Comparison of ENCODE assay signal across 8 mouse cellular contexts in genomic region chr5:135962492-135963279, GRCm38 (mm10). TPM values are rescaled to one million over a fixed set of nuclear protein-coding genes. Genes with fewer than 3 reads are reported as not detected.
DNase-seq lines count a peak whose midpoint lies in the region; ATAC-seq lines count a peak whose summit lies in the region.

No protein-coding gene starts in this region.

- intact Hi-C loops in heart, postnatal 14 days (cut with DNase I) = no loop called here

- peak; percentile 100 for DNase-seq in ES-CJ7 (ENCODE audit: low read depth, low spot score)
- peak; percentile 97 for DNase-seq in cerebellum, adult 11 months
- DNase-seq in forebrain, embryonic 14.5 days (ENCODE audit: low spot score) = peak; percentile 100
- peak; percentile 98 for DNase-seq in heart, postnatal 14 days
- DNase-seq in layer of hippocampus, adult 11-12 months (ENCODE audit: low spot score) = peak; percentile 98
- DNase-seq in lung, adult 18-20 months = peak; percentile 100
- peak; percentile 98 for DNase-seq in testis, postnatal 14 days (ENCODE audit: low spot score)

- no peaks in the 10 kb centered on the region for H3K27me3 ChIP-seq in forebrain, embryonic 14.5 days (replicated peaks; ENCODE audit: control insufficient read depth, insufficient read depth, low read length)
- no peaks in the 10 kb centered on the region for H3K27me3 ChIP-seq in neural tube, embryonic 15.5 days (replicated peaks)

- peak overlapping the region; percentile 59 for H3K4me3 ChIP-seq in forebrain, embryonic 14.5 days (ENCODE audit: low read depth, low read length)
- peak overlapping the region; percentile 57 for H3K4me3 ChIP-seq in neural tube, embryonic 15.5 days (replicated peaks)

- no peaks in the 10 kb centered on the region for H3K36me3 ChIP-seq in forebrain, embryonic 14.5 days (ENCODE audit: control insufficient read depth, insufficient read depth, low read length)
- no peaks in the 10 kb centered on the region for H3K36me3 ChIP-seq in neural tube, embryonic 15.5 days

- ATAC-seq in forebrain, embryonic 14.5 days = peak; percentile 96
- peak; percentile 97 for ATAC-seq in neural tube, embryonic 15.5 days (ENCODE audit: low FRiP score)

- peak overlapping the region; percentile 95 for H3K4me2 ChIP-seq in forebrain, embryonic 14.5 days (ENCODE audit: low read length)
- peak overlapping the region; percentile 94 for H3K4me2 ChIP-seq in neural tube, embryonic 15.5 days

- peak overlapping the region; percentile 96 for H3K27ac ChIP-seq in forebrain, embryonic 14.5 days (ENCODE audit: low read depth, low read length)
- peak overlapping the region; percentile 98 for H3K27ac ChIP-seq in neural tube, embryonic 15.5 days (replicated peaks)

- H3K9me3 ChIP-seq in forebrain, embryonic 14.5 days (replicated peaks; ENCODE audit: control insufficient read depth, low read length) = no peaks in the 10 kb centered on the region
- no peaks in the 10 kb centered on the region for H3K9me3 ChIP-seq in neural tube, embryonic 15.5 days (replicated peaks)

- H3K9ac ChIP-seq in forebrain, embryonic 14.5 days (ENCODE audit: low read length) = peak overlapping the region; percentile 91
- H3K9ac ChIP-seq in neural tube, embryonic 15.5 days (replicated peaks) = peak overlapping the region; percentile 83

- under 1% methylated on average over 64 of the region's 64 CpGs for WGBS in forebrain, embryonic 14.5 days
- under 1% methylated on average over 64 of the region's 64 CpGs for WGBS in neural tube, embryonic 15.5 days

- peaks cover 11% of the 10 kb centered on the region; the same call in 1 of the 2 replicates for H3K4me1 ChIP-seq in forebrain, embryonic 14.5 days (ENCODE audit: control insufficient read depth, insufficient read depth, low read length)
- peaks cover 21% of the 10 kb centered on the region for H3K4me1 ChIP-seq in neural tube, embryonic 15.5 days

RNA-seq across cellular contexts. Expression of gene Ssc4d, which starts 11.6 kb away (rescaled TPM):
- polyA plus RNA-seq in forebrain, embryonic 14.5 days (2014; fragmentation: Nextera tagmentation; extraction: Ambion mirVana) = 0.99 and 1.4 TPM in 2 replicates
- 1 to 10 TPM in 1 of 2 experiments, under 1 TPM in 1; 0.41 to 1.3 TPM for total RNA-seq in heart, postnatal 14 days (2021)
- polyA plus RNA-seq in neural tube, embryonic 15.5 days (2015; fragmentation: Nextera tagmentation; extraction: Ambion mirVana) = 1.6 and 1.8 TPM in 2 replicates

RNA-seq across cellular contexts. Expression of gene Zp3, which starts 17.2 kb away (rescaled TPM):
- polyA plus RNA-seq in forebrain, embryonic 14.5 days (2014; fragmentation: Nextera tagmentation; extraction: Ambion mirVana) = 0.13 and 0.16 TPM in 2 replicates
- not detected for total RNA-seq in heart, postnatal 14 days (2021)
- 0.14 and 0.27 TPM in 2 replicates for polyA plus RNA-seq in neural tube, embryonic 15.5 days (2015; fragmentation: Nextera tagmentation; extraction: Ambion mirVana)

RNA-seq across cellular contexts. Expression of gene Ywhag, which starts 28.3 kb away (rescaled TPM):
- polyA plus RNA-seq in forebrain, embryonic 14.5 days (2014; fragmentation: Nextera tagmentation; extraction: Ambion mirVana) = 361 and 450 TPM in 2 replicates
- total RNA-seq in heart, postnatal 14 days (2021) = 100 to 1,000 TPM; 284 to 301 TPM
- 776 and 868 TPM in 2 replicates for polyA plus RNA-seq in neural tube, embryonic 15.5 days (2015; fragmentation: Nextera tagmentation; extraction: Ambion mirVana)

RNA-seq across cellular contexts. Expression of gene Dtx2, which starts 31.9 kb away (rescaled TPM):
- 24.9 and 30.5 TPM in 2 replicates for polyA plus RNA-seq in forebrain, embryonic 14.5 days (2014; fragmentation: Nextera tagmentation; extraction: Ambion mirVana)
- total RNA-seq in heart, postnatal 14 days (2021) = 1 to 10 TPM; 8.5 to 8.9 TPM
- polyA plus RNA-seq in neural tube, embryonic 15.5 days (2015; fragmentation: Nextera tagmentation; extraction: Ambion mirVana) = 22.5 and 25.2 TPM in 2 replicates

Comparison
In these comparisons a context has a peak if more than half of its experiments do, and no peak if none do; other contexts are left out.
1. Peak in every context shown above with its lines: DNase-seq, ATAC-seq, H3K4me3 ChIP-seq and H3K27ac ChIP-seq.